Mouse (Mus musculus) spleen, adult 2 months (tissue): Measurements from ENCODE around the gene Tex29.

Source experiments
- CTCF ChIP-seq: fragments of 200-500 bp; IDR thresholded peaks from 2 replicates; pipeline ENCODE4 v1.5.1; 2011; ENCODE audit warnings: mild to moderate bottlenecking, inconsistent platforms; ENCODE audit not compliant: insufficient read depth, insufficient read length, insufficient replicate concordance; ENCODE audit errors: extremely low read depth
- POLR2A ChIP-seq: fragments of 200-500 bp; IDR thresholded peaks from 2 replicates; pipeline ENCODE4 v1.6.1; 2011; ENCODE audit warnings: low read depth, low read length, inconsistent platforms

DNA sequence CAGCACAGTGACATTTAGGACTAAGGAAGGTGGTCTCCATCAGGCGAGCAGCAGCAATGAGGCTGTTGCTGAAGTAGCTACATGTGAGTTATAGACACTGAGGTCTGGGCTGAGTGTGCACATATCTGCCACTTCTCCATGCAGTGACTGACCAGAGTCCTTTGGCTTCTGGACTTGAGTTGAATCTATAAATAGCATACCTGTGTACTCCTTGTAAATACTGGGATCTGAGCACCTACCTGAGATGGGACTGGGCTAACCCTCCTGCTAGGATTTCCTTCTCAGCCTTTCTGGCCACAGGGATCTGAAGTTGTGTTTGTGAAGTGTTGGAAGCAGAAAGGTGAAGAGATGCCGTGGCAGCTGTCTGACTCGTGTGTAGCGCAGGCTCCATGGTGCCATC, 7.1 kb upstream of the Tex29 start:
- TF ChIP-seq POLR2A, result no peak
- TF ChIP-seq CTCF, result no peak
